Comparison of ENCODE assay signal across 8 mouse cellular contexts in genomic region chr5:122142230-122142992, GRCm38 (mm10). TPM values are rescaled to one million over a fixed set of nuclear protein-coding genes. Genes with fewer than 3 reads are reported as not detected.
A peak's percentile ranks its signal among the peaks of the same experiment; 100 is the strongest.
DNase-seq lines count a peak whose midpoint lies in the region; ATAC-seq lines count a peak whose summit lies in the region.

No protein-coding gene starts in this region.

- no peaks in the 10 kb centered on the region for H3K9me3 ChIP-seq in midbrain, embryonic 10.5 days (replicated peaks)
- 0 out of 2 replicates have a peak, but pooled peaks cover 2% of the 10 kb centered on the region for H3K9me3 ChIP-seq in midbrain, embryonic 16.5 days (replicated peaks; ENCODE audit: control insufficient read depth, low read length, poor library complexity, severe bottlenecking)

- 60% methylated on average over 8 of the region's 8 CpGs for WGBS in midbrain, embryonic 10.5 days
- WGBS in midbrain, embryonic 16.5 days, result 59% methylated on average over 8 of the region's 8 CpGs

- H3K4me3 ChIP-seq in midbrain, embryonic 10.5 days, result no peak overlapping the region
- H3K4me3 ChIP-seq in midbrain, embryonic 16.5 days (ENCODE audit: low read depth, low read length), result no peak overlapping the region

- ATAC-seq in midbrain, embryonic 16.5 days, result no peak

- 0 out of 2 replicates have a peak, but pooled peaks cover 3% of the 10 kb centered on the region for H3K4me1 ChIP-seq in midbrain, embryonic 10.5 days
- H3K4me1 ChIP-seq in midbrain, embryonic 16.5 days (ENCODE audit: control insufficient read depth, insufficient read depth, low read length), result no peaks in the 10 kb centered on the region

- no peak overlapping the region for H3K4me2 ChIP-seq in midbrain, embryonic 16.5 days (ENCODE audit: low read length)

- H3K9ac ChIP-seq in midbrain, embryonic 16.5 days (ENCODE audit: low read depth, low read length), result no peak overlapping the region

- no peaks in the 10 kb centered on the region for H3K27me3 ChIP-seq in midbrain, embryonic 10.5 days (ENCODE audit: low read depth, poor library complexity, severe bottlenecking)
- H3K27me3 ChIP-seq in midbrain, embryonic 16.5 days (ENCODE audit: control insufficient read depth, insufficient read depth, low read depth, low read length), result no peaks in the 10 kb centered on the region

- no peak overlapping the region for H3K27ac ChIP-seq in midbrain, embryonic 10.5 days (replicated peaks)
- no peak overlapping the region for H3K27ac ChIP-seq in midbrain, embryonic 16.5 days (ENCODE audit: low read length)

- DNase-seq in cerebellum, adult 18-20 months, result peak; percentile 56 to 70
- no peak for DNase-seq in cerebellum, adult 8-10 months
- peak; percentile 52 for DNase-seq in midbrain, embryonic 10.5 days (ENCODE audit: low spot score)
- peak; percentile 64 to 78 for DNase-seq in cerebellum, postnatal 10 days
- DNase-seq in lung, postnatal 14 days, result peak; percentile 72
- DNase-seq in thymus, postnatal 4 days, result peak; percentile 87
- DNase-seq in layer of hippocampus, postnatal 36 days, result no peak

- H3K36me3 ChIP-seq in midbrain, embryonic 10.5 days, result no peaks in the 10 kb centered on the region
- no peaks in the 10 kb centered on the region for H3K36me3 ChIP-seq in midbrain, embryonic 16.5 days (ENCODE audit: control insufficient read depth, insufficient read depth, low read length)

RNA-seq across cellular contexts. Expression of gene Ccdc63, which starts 1.8 kb away (rescaled TPM):
- not detected in 2 replicates for polyA plus RNA-seq in midbrain, embryonic 10.5 days (2016; fragmentation: Nextera tagmentation; extraction: Ambion mirVana)
- 0.24 and 0.25 TPM in 2 replicates for polyA plus RNA-seq in midbrain, embryonic 16.5 days (2015; fragmentation: Nextera tagmentation; extraction: Ambion mirVana)
- 1 to 10 TPM in 1 of 2 experiments, under 1 TPM in 1; 0.68 to 1.1 TPM for total RNA-seq in layer of hippocampus, postnatal 36 days (2021)

RNA-seq across cellular contexts. Expression of gene Ppp1cc, which starts 15.7 kb away (rescaled TPM):
- polyA plus RNA-seq in midbrain, embryonic 10.5 days (2016; fragmentation: Nextera tagmentation; extraction: Ambion mirVana), result 320 and 339 TPM in 2 replicates
- 188 and 193 TPM in 2 replicates for polyA plus RNA-seq in midbrain, embryonic 16.5 days (2015; fragmentation: Nextera tagmentation; extraction: Ambion mirVana)
- 100 to 1,000 TPM; 223 to 225 TPM for total RNA-seq in layer of hippocampus, postnatal 36 days (2021)

RNA-seq across cellular contexts. Expression of gene Myl2, which starts 41.7 kb away (rescaled TPM):
- polyA plus RNA-seq in midbrain, embryonic 10.5 days (2016; fragmentation: Nextera tagmentation; extraction: Ambion mirVana), result 0.43 and 0.59 TPM in 2 replicates
- polyA plus RNA-seq in midbrain, embryonic 16.5 days (2015; fragmentation: Nextera tagmentation; extraction: Ambion mirVana), result 1.6 and 2.4 TPM in 2 replicates
- 1 to 10 TPM; 1.0 to 1.1 TPM for total RNA-seq in layer of hippocampus, postnatal 36 days (2021)

Comparison
In these comparisons a context has a peak if more than half of its experiments do, and no peak if none do; other contexts are left out.
1. DNase-seq: peak in cerebellum, adult 18-20 months (2 of 2), midbrain, embryonic 10.5 days (single experiment), cerebellum, postnatal 10 days (2 of 2), lung, postnatal 14 days (single experiment) and thymus, postnatal 4 days (single experiment); none in cerebellum, adult 8-10 months (single experiment) and layer of hippocampus, postnatal 36 days (0 of 2).